Mouse (Mus musculus) heart, embryonic 10.5 days (tissue): ENCODE measurements around the gene Eps15. TPM values are rescaled to one million over a fixed set of nuclear protein-coding genes. Genes with fewer than 3 reads are reported as not detected.
A peak's percentile ranks its signal among the peaks of the same experiment; 100 is the strongest.

Source experiments
- DNase-seq: peaks from one replicate; pipeline ENCODE4 v3.0.0-alpha.2; 2017; ENCODE audit warnings: low spot score
- H3K27ac ChIP-seq: fragments of 300-500 bp; sonication (generic); 2 replicates; pipeline ENCODE4 v1.5.1; 2016; ENCODE audit warnings: mild to moderate bottlenecking
- H3K27me3 ChIP-seq: fragments of 300-500 bp; sonication (generic); 2 replicates; pipeline ENCODE4 v1.6.1; 2016; ENCODE audit warnings: mild to moderate bottlenecking; ENCODE audit not compliant: poor library complexity, insufficient read depth, severe bottlenecking
- H3K36me3 ChIP-seq: fragments of 300-500 bp; sonication (generic); 2 replicates; pipeline ENCODE4 v1.6.1; 2016; ENCODE audit warnings: mild to moderate bottlenecking, moderate library complexity
- H3K4me1 ChIP-seq: fragments of 300-500 bp; sonication (generic); 2 replicates; pipeline ENCODE4 v1.6.1; 2016; ENCODE audit warnings: mild to moderate bottlenecking
- H3K4me3 ChIP-seq: fragments of 300-500 bp; sonication (generic); 2 replicates; pipeline ENCODE4 v1.5.1; 2016; ENCODE audit warnings: mild to moderate bottlenecking, moderate library complexity
- H3K9me3 ChIP-seq: fragments of 300-500 bp; sonication (generic); 2 replicates; pipeline ENCODE4 v1.6.1; 2016; ENCODE audit warnings: mild to moderate bottlenecking, moderate library complexity
- WGBS: fragments of 180-500 bp; shearing (Covaris S2); methylation state at CpG from one replicate; pipeline ENCODE4 v1.1.7; 2016; 5-methylcytosine and 5-hydroxymethylcytosine counted together
- polyA plus RNA-seq: library from polyadenylated mRNA; unstranded; fragments of >200 nt; fragmentation: Nextera tagmentation; extraction: Ambion mirVana; gene quantifications from 2 replicates; pipeline ENCODE4 v1.2.1, GENCODE M21; 2016

The Eps15 gene
- polyA plus RNA-seq: 32.6 and 37.3 TPM in 2 replicates

DNA sequence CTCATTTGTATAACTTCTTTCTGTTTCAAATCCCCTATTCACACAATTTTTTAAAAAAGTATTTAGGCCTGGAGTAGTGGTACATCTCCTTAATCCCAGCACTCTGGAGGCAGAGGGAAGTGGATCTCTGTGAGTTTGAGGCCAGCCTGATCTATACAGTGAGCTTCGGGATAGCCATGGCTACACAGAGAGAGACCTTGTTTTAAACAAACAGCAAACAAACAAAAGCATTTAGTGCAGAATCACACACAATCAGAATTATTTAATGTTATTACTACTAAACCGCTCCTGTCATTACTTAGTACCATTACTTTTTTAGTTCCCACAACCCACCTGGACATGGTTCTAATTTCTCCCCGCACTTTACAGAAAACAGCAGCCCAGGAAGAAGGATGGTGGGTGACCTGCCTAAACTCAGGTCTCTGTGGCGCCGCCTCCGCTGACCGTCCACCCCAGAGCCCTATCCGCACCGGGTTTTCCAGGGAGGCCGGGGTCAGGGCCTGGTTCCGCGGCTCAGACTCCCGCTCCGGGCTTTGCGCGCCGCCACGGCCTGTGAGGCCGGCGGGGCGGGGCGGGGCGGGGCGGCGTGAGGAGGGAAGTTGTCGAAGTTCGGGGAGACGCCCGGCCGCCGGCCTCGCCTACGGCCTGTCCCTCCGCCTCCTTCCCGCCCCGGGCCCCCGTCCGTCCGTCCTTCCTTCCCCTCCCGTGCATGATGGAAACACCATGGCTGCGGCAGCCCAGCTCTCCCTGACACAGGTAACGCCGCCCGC lies at the start of gene Eps15:
Gene Eps15, plus strand, starts transcription at position 580 of the 770 bp plus-strand sequence.
- peak within 1 kb of the TSS; percentile 97 for H3K27ac ChIP-seq
- WGBS: 3% methylated on average over 40 of the region's 44 CpGs
- no peaks in the 10 kb centered on the region for H3K27me3 ChIP-seq
- no peaks in the 10 kb centered on the region for H3K9me3 ChIP-seq
- peak; percentile 97 for DNase-seq
- no peaks in the 10 kb centered on the region for H3K36me3 ChIP-seq
- H3K4me1 ChIP-seq: peaks cover 11% of the 10 kb centered on the region
- H3K4me3 ChIP-seq: peak within 1 kb of the TSS; percentile 85

DNA sequence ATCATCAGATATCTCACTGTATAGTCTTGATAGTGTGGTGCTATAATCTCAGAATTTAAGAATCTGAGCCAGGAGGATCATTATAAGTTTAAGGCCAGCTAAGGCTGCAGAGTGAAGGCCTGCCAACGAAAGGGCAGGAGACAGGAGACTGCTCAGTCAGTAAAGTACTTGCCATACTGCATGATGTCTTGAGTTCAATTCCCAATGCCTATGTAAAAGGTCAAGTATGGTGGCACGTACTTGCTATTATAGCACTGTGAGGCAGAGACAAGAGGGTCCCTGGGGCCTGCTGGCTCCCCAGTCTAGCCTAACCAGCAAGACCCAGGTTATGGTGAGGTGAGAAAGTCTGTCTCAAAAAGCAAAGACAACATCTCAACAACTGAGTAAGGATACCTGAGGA lies 45.9 kb upstream of the Eps15 start, which contains the start of gene Calr4:
Gene Calr4, plus strand, starts transcription at position 301 of the 400 bp plus-strand sequence.
- peaks cover 3% of the 10 kb centered on the region; the same call in 1 of the 2 replicates for H3K4me1 ChIP-seq
- H3K9me3 ChIP-seq: no peaks in the 10 kb centered on the region
- no peak for DNase-seq
- H3K4me3 ChIP-seq: no peak within 1 kb of the TSS
- no peak within 1 kb of the TSS for H3K27ac ChIP-seq
- H3K27me3 ChIP-seq: no peaks in the 10 kb centered on the region
- H3K36me3 ChIP-seq: no peaks in the 10 kb centered on the region
- 78% methylated on average over 2 of the region's 2 CpGs for WGBS

DNA sequence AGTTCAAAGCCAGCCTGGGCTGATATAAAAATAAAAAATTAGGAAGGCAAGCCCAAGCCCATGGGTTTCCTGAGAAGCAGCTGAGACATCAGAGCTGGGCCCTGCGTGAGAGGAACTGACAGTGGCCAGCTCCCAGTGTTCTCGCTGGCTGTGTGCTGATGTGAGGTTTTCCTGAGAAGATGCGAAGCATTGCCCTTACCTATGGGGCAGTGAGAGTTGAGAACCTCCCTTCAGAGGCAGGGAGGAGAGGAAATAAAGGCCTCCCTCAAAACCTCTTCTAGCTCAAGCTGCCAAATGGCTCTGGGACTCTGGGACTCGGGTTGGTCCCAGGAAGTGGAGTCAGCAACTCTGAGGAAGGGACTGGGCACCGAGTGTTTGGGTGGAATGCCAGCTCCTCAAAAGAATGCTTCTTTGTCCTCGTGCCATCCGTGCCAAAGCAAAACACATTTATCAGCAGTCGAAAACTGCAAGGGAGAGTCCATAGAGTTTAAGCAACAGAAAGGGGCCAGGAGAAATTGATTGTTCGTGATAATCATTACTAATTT lies 45.2 kb upstream of the Eps15 start:
- Histone ChIP-seq H3K4me3 (no peak overlapping the region), H3K27me3 (no peaks in the 10 kb centered on the region), H3K9me3 (no peaks in the 10 kb centered on the region), H3K36me3 (no peaks in the 10 kb centered on the region), H3K27ac (no peak overlapping the region), H3K4me1 (peaks cover 3% of the 10 kb centered on the region; the same call in 1 of the 2 replicates)
- 63% methylated on average over 9 of the region's 9 CpGs for WGBS
- no peak for DNase-seq

DNA sequence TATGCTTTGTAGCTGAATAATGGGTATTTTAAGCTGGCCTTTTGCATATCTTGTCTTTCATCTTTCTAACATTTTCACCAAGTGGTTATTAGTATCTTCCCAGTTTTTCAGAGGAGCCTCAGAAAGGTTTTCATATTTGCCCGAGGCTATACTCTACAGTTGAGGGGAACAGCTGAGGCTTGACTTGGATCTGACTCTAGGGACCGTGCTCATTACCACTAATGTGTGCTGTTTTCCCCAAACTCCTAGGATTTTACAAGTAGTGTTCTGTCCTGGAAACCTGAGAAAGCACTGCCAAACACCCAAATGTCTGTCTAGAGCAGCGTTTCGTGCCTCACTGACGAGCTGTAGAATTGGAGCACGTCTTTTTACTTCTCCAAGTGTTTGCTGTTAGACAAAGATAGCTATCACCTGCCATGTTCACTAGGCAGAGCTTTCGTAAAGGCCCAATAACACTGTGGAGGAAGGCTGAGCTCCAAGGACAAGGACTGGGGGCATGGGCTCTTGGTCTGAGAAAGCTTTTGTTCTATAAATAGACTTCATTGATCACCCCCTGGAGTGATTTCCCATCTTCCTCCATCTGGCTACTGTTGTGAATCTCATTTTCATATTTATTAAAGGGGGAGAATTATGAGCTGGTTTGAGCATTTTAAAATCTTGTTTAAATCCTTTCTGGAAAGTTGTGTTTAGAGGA lies 43.7 kb upstream of the Eps15 start:
- H3K27ac ChIP-seq: no peak overlapping the region
- 75% methylated on average over 7 of the region's 7 CpGs for WGBS

DNA sequence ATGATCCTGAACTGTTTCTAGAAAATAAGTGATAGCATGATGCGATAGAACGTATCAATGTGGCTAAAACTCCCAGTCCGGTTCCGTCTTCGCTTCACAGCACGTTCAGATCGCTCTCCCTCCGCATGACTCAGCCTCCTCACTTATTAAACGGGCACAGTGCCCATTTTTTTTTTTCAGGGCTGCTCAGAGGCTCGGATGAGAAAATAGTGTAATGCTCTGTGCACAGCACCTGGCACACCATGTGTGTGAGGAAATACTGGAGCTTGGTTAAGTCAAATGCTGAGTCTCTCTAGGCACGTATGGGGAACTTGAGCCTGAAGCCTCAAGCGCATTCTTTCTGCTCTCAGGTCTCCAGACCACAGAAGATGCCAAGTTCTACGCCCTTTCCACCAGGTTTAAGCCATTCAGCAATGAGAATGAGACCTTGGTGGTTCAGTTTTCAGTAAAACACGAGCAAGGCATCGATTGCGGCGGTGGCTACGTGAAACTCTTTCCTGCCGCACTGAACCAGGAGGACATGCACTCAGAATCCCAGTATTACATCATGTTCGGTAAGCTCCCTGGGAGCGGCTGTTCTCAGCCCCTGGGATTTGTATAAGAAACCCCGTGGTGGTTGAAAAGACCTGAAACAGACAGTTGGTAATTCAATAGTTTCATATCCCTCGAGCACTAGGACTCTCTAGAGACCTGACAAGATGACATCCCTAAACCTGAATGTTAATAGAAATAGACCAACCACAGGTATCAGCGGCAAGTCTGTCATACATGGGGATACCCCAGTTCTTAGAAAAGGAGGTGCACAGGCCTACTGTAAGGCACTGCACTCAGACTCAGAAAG lies 41.4 kb upstream of the Eps15 start:
- Histone ChIP-seq H3K27me3 (no peaks in the 10 kb centered on the region), H3K4me1 (peaks cover 3% of the 10 kb centered on the region; the same call in 1 of the 2 replicates), H3K27ac (no peak overlapping the region), H3K4me3 (no peak overlapping the region), H3K9me3 (no peaks in the 10 kb centered on the region), H3K36me3 (no peaks in the 10 kb centered on the region)
- DNase-seq: no peak
- WGBS: 87% methylated on average over 24 of the region's 24 CpGs

More for the DNA sequence above, 43.7 kb upstream of the Eps15 start:
- no peak for DNase-seq
- Histone ChIP-seq H3K4me3 (no peak overlapping the region), H3K27me3 (no peaks in the 10 kb centered on the region), H3K4me1 (peaks cover 3% of the 10 kb centered on the region; the same call in 1 of the 2 replicates), H3K9me3 (no peaks in the 10 kb centered on the region), H3K36me3 (no peaks in the 10 kb centered on the region)

DNA sequence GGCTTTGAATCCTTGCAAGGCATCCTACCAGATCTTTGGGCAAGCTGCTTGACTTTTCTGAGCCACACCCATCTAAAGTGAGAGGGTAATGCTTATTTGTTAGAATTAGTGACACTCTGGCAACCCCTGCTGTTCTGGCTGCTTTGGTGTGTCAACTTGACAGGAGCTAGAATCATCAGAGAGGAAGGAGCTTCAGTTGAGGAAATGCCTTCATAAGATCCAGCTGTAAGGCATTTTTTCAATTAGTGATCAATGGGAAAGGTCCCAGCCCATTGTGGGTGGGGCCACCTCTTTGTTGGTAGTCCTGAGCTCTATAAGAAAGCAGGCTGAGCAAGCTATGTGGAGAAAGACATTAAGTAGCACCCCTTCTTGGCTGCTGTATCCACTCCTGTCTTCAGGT lies 38.8 kb upstream of the Eps15 start:
- no peak for DNase-seq

DNA sequence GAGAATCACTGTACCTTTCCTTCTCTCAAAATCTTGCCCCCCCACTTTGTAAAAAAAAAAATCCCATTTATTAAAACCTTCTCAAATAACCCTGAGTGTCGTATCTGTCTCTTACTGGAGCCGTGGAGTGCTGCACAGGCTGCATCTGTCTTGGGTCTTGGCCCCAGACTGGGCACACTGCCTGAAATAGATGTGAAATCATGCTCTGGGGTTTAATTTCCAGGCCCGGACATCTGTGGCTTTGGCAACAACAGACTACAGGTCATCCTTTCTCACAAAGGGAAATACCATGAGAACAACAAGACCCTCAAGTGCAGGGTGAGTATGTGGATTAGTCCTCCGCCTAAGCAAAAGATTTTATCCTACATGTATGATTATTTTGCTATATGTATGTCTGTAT lies 38.1 kb upstream of the Eps15 start:
- 77% methylated on average over 4 of the region's 4 CpGs for WGBS
- H3K4me1 ChIP-seq: no peaks in the 10 kb centered on the region; the same call in 1 of the 2 replicates
- no peaks in the 10 kb centered on the region for H3K36me3 ChIP-seq
- H3K4me3 ChIP-seq: no peak overlapping the region
- no peak for DNase-seq
- no peak overlapping the region for H3K27ac ChIP-seq
- no peaks in the 10 kb centered on the region for H3K27me3 ChIP-seq
- H3K9me3 ChIP-seq: no peaks in the 10 kb centered on the region

More for the DNA sequence above, 38.8 kb upstream of the Eps15 start:
- H3K4me3 ChIP-seq: no peak overlapping the region
- H3K27ac ChIP-seq: no peak overlapping the region
- H3K4me1 ChIP-seq: peaks cover 3% of the 10 kb centered on the region; the same call in 1 of the 2 replicates
- no peaks in the 10 kb centered on the region for H3K36me3 ChIP-seq
- H3K27me3 ChIP-seq: no peaks in the 10 kb centered on the region
- no peaks in the 10 kb centered on the region for H3K9me3 ChIP-seq

DNA sequence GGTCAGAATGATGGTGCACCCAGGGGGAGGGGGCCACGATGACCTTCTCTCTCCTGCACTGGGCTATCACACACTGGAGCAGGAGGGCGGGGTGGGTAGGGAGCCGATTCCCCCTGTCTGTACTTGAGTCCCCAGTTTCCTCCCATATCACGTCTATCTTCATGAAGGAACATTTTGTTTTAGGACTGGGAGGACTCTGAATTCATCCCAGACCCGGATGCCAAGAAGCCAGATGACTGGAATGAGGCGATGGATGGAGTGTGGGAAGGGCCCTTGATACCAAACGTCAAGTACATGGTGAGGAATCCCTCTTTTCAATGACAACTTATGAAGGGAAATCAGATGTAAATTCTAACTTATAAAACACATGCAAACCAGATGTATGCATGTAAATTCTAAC lies 35.6 kb upstream of the Eps15 start:
- no peaks in the 10 kb centered on the region for H3K9me3 ChIP-seq
- no peaks in the 10 kb centered on the region; the same call in 1 of the 2 replicates for H3K4me1 ChIP-seq
- H3K27me3 ChIP-seq: no peaks in the 10 kb centered on the region
- DNase-seq: no peak
- 75% methylated on average over 7 of the region's 7 CpGs for WGBS
- H3K27ac ChIP-seq: no peak overlapping the region
- H3K36me3 ChIP-seq: no peaks in the 10 kb centered on the region
- H3K4me3 ChIP-seq: no peak overlapping the region

DNA sequence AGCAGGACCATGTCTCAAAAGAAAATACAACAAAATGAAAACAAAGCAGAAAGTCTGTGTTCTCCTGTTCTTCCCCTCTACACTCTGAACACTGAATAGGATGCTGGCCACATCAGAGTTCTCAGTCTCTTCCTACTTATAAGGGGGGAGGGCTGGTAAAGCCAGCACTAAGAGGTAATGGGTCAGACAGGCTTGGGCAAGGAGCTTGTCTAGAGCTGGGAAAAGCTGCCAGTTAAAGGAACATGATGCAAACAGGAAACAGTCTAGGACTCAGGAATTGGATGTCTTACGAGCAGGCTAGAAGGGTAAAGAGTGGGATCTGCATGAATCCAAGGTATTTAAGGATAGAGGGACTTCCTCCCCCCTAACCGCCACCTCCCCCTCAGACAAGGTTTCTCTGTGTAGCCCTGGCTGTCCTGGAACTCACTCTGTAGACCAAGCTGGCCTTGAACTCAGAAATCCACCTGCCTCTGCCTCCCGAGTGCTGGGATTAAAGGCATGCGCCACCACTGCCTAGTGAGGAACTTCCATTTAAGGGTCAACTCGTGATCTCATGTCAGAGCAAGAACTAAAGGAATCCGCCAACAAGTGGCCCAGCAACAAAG lies 35.0 kb upstream of the Eps15 start:
- 73% methylated on average over 6 of the region's 6 CpGs for WGBS
- H3K27ac ChIP-seq: no peak overlapping the region
- no peaks in the 10 kb centered on the region for H3K36me3 ChIP-seq
- no peaks in the 10 kb centered on the region; the same call in 1 of the 2 replicates for H3K4me1 ChIP-seq
- DNase-seq: no peak
- no peaks in the 10 kb centered on the region for H3K27me3 ChIP-seq
- no peak overlapping the region for H3K4me3 ChIP-seq
- no peaks in the 10 kb centered on the region for H3K9me3 ChIP-seq

DNA sequence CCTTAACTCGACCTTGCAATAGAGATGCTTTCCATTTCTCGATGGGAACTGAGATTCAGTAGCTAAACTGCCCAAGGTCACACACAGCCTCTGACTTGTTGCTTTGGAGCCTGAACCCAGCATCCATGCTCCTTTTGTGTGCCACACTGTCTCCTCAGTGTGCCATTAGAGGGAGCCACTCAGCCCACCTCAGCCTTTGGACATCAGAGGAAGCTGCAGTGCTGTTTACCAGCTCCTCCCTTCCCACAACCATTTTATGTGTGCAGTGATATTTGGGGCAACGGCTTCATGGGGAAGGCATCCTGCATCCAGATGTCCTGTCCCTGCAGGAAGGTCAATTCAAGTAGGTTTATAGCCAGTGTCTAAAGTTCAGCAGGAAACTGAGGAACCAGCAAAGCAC lies 28.5 kb upstream of the Eps15 start:
- WGBS: 32% methylated on average over 3 of the region's 3 CpGs
- Histone ChIP-seq H3K27ac (no peak overlapping the region), H3K36me3 (no peaks in the 10 kb centered on the region), H3K4me3 (no peak overlapping the region), H3K27me3 (no peaks in the 10 kb centered on the region), H3K4me1 (no peaks in the 10 kb centered on the region), H3K9me3 (0 out of 2 replicates have a peak, but pooled peaks cover under 1% of the 10 kb centered on the region)
- DNase-seq: no peak

DNA sequence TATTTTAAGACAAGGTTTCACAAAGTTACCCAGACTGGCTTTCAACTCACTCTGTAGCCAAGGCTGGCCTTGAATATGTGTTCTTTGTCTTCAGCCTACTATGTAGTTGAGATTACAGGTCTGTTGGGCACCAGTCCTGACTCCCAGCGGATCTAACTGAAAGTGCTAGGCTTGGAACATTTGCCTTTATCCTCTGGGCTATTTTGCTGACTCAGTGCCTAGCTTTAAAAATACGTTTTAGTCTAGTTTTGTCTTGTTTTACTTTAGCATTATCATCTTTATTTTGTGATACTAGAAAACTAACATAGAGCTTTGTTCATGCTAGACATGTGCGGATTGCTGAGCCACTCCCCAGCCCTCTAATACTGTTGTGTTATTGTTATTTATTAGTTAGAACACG lies 27.9 kb upstream of the Eps15 start:
- no peaks in the 10 kb centered on the region for H3K4me1 ChIP-seq
- DNase-seq: no peak
- no peak overlapping the region for H3K27ac ChIP-seq
- WGBS: 77% methylated on average over 4 of the region's 4 CpGs
- H3K9me3 ChIP-seq: peaks cover 4% of the 10 kb centered on the region; the same call in 1 of the 2 replicates
- no peaks in the 10 kb centered on the region for H3K36me3 ChIP-seq
- no peak overlapping the region for H3K4me3 ChIP-seq
- no peaks in the 10 kb centered on the region for H3K27me3 ChIP-seq

DNA sequence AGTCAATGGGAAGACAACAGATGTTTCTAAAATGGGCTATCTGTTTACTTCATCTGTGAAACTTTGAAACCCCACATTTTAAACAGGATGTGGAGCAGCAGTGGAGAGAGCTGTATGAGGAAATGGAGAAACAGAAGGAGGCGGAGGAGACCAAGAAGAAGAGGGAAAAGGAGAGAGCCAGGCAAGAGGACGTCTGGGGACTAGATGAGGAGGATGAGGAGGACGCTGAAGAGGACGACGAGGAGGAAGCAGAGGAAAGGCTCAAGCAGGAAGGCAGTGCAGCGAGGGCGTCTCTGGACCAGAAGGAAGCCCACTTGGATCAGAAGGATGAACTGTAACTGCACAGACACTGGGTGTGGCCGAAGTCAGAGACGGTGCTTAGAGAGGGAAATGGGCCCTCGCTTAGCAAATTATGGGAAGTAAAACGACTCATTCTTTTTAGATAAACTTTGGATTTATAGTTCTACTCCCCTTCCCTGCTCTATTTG lies 26.4 kb upstream of the Eps15 start:
- Histone ChIP-seq H3K27me3 (no peaks in the 10 kb centered on the region), H3K27ac (peak overlapping the region; percentile 33)
- 58% methylated on average over 11 of the region's 11 CpGs for WGBS

More for the DNA sequence above, 26.4 kb upstream of the Eps15 start:
- no peaks in the 10 kb centered on the region for H3K4me1 ChIP-seq
- no peaks in the 10 kb centered on the region for H3K36me3 ChIP-seq
- DNase-seq: no peak
- peaks cover 4% of the 10 kb centered on the region; the same call in 1 of the 2 replicates for H3K9me3 ChIP-seq
- H3K4me3 ChIP-seq: no peak overlapping the region
